Mouse (Mus musculus) erythroblast, embryonic 14.5 days (primary cell): ENCODE results near the gene Ppif.

Experiments
- GATA1 ChIP-seq: IDR thresholded peaks from 2 replicates; pipeline ENCODE4 v1.6.1; 2012; ENCODE audit warnings: low read length, inconsistent platforms, mixed read lengths
- TAL1 ChIP-seq: IDR thresholded peaks from 3 replicates; pipeline ENCODE4 v1.6.1; 2012; ENCODE audit warnings: low read length, inconsistent platforms, mixed read lengths

DNA sequence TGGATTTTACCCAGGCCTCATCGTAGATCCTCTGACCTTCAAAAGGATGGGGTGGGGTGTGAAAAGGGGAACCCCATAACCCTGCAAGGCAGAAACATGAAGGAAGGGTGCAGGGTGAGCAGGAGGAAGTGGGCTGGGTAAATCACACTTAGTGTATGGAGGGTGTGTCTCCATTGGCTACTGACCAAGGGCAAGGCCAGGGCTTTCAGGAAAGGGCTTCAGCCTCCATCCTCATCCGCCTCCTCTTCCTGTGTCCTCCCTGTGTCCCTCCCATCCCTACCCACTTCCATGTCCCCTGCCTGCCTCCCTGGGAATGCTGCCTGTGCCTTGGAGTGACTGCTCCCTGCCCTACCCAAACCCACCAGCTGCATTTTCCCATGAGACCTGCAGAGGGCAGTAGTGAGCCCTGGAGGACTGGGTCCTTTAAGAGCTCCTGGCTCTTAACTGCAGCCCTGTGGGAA is 47.8 kb upstream of the Ppif start:
- no peak for TF ChIP-seq GATA1
- no peak for TF ChIP-seq TAL1
